Mouse (Mus musculus): Measurements from ENCODE around the gene Jdp2. TPM values are rescaled to one million over a fixed set of nuclear protein-coding genes. Genes with fewer than 3 reads are reported as not detected.
A peak's percentile ranks its signal among the peaks of the same experiment; 100 is the strongest.

Gene Jdp2
- polyA plus RNA-seq, 1 experiment from 2014 or later: 0.27 TPM

DNA sequence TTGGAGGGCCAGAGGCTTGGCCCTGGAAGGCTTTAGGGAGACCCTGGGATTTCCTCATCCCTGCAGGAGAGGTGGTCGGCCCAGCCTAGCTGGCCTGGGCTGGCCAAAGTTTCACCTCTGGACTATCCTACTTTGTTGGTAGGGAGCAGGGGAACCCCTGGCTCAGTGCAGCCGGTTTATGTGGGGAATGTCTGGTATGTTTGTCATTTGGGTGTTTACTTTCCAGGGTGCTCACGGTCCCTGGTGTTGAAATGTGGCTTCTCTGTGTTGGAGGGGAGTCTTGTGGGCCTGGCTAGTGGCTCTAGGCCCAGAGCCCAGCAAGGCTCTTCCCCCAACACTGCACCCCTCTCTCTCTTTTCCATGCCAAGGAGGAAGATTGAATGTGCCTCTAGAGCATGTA is 24.9 kb downstream of the Jdp2 start:
- 26% methylated on average over 3 of the region's 3 CpGs for WGBS
- H3K9me3 ChIP-seq (ENCODE audit: control insufficient read depth, low read length): no peaks in the 10 kb centered on the region
- H3K27ac ChIP-seq (ENCODE audit: low read length): 0 out of 2 replicates have a peak overlapping the region, but pooled peaks have one; percentile 15
- 0 out of 2 replicates have a peak, but pooled peaks have one; percentile 16 for ATAC-seq
- H3K36me3 ChIP-seq (ENCODE audit: control insufficient read depth, insufficient read depth, low read length): no peaks in the 10 kb centered on the region; the same call in 1 of the 2 replicates
- no peak overlapping the region for H3K4me3 ChIP-seq (ENCODE audit: low read length)
- peaks cover 8% of the 10 kb centered on the region; the same call in 1 of the 2 replicates for H3K4me1 ChIP-seq (ENCODE audit: control insufficient read depth, insufficient read depth, low read length)
- H3K27me3 ChIP-seq (replicated peaks; ENCODE audit: control insufficient read depth, insufficient read depth, low read length): no peaks in the 10 kb centered on the region
- no peak overlapping the region for H3K4me2 ChIP-seq (ENCODE audit: low read depth, low read length)
- H3K9ac ChIP-seq (ENCODE audit: low read depth, low read length): no peak overlapping the region

- Histone ChIP-seq H3K4me2 (ENCODE audit: low read depth, low read length) (no peak overlapping the region), H3K9me3 (ENCODE audit: control insufficient read depth, low read length) (no peaks in the 10 kb centered on the region), H3K9ac (ENCODE audit: low read depth, low read length) (no peak overlapping the region), H3K27ac (ENCODE audit: low read length) (no peak overlapping the region), H3K36me3 (ENCODE audit: control insufficient read depth, insufficient read depth, low read length) (no peaks in the 10 kb centered on the region; the same call in 1 of the 2 replicates), H3K4me3 (ENCODE audit: low read length) (no peak overlapping the region), H3K4me1 (ENCODE audit: control insufficient read depth, insufficient read depth, low read length) (peaks cover 8% of the 10 kb centered on the region; the same call in 1 of the 2 replicates), H3K27me3 (replicated peaks; ENCODE audit: control insufficient read depth, insufficient read depth, low read length) (no peaks in the 10 kb centered on the region)
- peak; percentile 57 for ATAC-seq
- WGBS: 71% methylated on average over 7 of the region's 7 CpGs
Observed at GRCm38 (mm10) chr12:85624652-85625051, 25.8 kb downstream of the Jdp2 start.

- no peak overlapping the region for H3K4me2 ChIP-seq (ENCODE audit: low read depth, low read length)
- ATAC-seq: no peak
- no peak overlapping the region for H3K27ac ChIP-seq (ENCODE audit: low read length)
- no peaks in the 10 kb centered on the region for H3K27me3 ChIP-seq (replicated peaks; ENCODE audit: control insufficient read depth, insufficient read depth, low read length)
- no peaks in the 10 kb centered on the region for H3K9me3 ChIP-seq (ENCODE audit: control insufficient read depth, low read length)
- H3K4me3 ChIP-seq (ENCODE audit: low read length): no peak overlapping the region
- WGBS: 57% methylated on average over 5 of the region's 5 CpGs
- H3K36me3 ChIP-seq (ENCODE audit: control insufficient read depth, insufficient read depth, low read length): no peaks in the 10 kb centered on the region; the same call in 1 of the 2 replicates
- H3K9ac ChIP-seq (ENCODE audit: low read depth, low read length): no peak overlapping the region
- H3K4me1 ChIP-seq (ENCODE audit: control insufficient read depth, insufficient read depth, low read length): peaks cover 8% of the 10 kb centered on the region; the same call in 1 of the 2 replicates
Observed at GRCm38 (mm10) chr12:85625852-85626251, 27.0 kb downstream of the Jdp2 start.

- H3K27me3 ChIP-seq (replicated peaks; ENCODE audit: control insufficient read depth, insufficient read depth, low read length): no peaks in the 10 kb centered on the region
- H3K4me2 ChIP-seq (ENCODE audit: low read depth, low read length): no peak overlapping the region
- H3K27ac ChIP-seq (ENCODE audit: low read length): no peak overlapping the region
- H3K4me3 ChIP-seq (ENCODE audit: low read length): no peak overlapping the region
- no peaks in the 10 kb centered on the region for H3K9me3 ChIP-seq (ENCODE audit: control insufficient read depth, low read length)
- no peaks in the 10 kb centered on the region for H3K4me1 ChIP-seq (ENCODE audit: control insufficient read depth, insufficient read depth, low read length)
- 70% methylated on average over 21 of the region's 21 CpGs for WGBS
- no peak for ATAC-seq
- H3K9ac ChIP-seq (ENCODE audit: low read depth, low read length): no peak overlapping the region
- no peaks in the 10 kb centered on the region for H3K36me3 ChIP-seq (ENCODE audit: control insufficient read depth, insufficient read depth, low read length)
Observed at GRCm38 (mm10) chr12:85629661-85630481, 31.0 kb downstream of the Jdp2 start.

- H3K4me2 ChIP-seq (ENCODE audit: low read depth, low read length): no peak overlapping the region
- H3K27ac ChIP-seq (ENCODE audit: low read length): no peak overlapping the region
- H3K27me3 ChIP-seq (replicated peaks; ENCODE audit: control insufficient read depth, insufficient read depth, low read length): no peaks in the 10 kb centered on the region
- no peaks in the 10 kb centered on the region for H3K4me1 ChIP-seq (ENCODE audit: control insufficient read depth, insufficient read depth, low read length)
- H3K9ac ChIP-seq (ENCODE audit: low read depth, low read length): no peak overlapping the region
- H3K9me3 ChIP-seq (ENCODE audit: control insufficient read depth, low read length): no peaks in the 10 kb centered on the region
- no peaks in the 10 kb centered on the region for H3K36me3 ChIP-seq (ENCODE audit: control insufficient read depth, insufficient read depth, low read length)
- WGBS: 66% methylated on average over 4 of the region's 4 CpGs
- no peak for ATAC-seq
- no peak overlapping the region for H3K4me3 ChIP-seq (ENCODE audit: low read length)
Observed at GRCm38 (mm10) chr12:85631196-85631595, 32.4 kb downstream of the Jdp2 start.

- WGBS: 92% methylated on average over 10 of the region's 10 CpGs
- Histone ChIP-seq H3K36me3 (ENCODE audit: control insufficient read depth, insufficient read depth, low read length) (no peaks in the 10 kb centered on the region), H3K9me3 (ENCODE audit: control insufficient read depth, low read length) (no peaks in the 10 kb centered on the region), H3K27ac (ENCODE audit: low read length) (no peak overlapping the region), H3K4me3 (ENCODE audit: low read length) (no peak overlapping the region), H3K4me2 (ENCODE audit: low read depth, low read length) (no peak overlapping the region), H3K9ac (ENCODE audit: low read depth, low read length) (no peak overlapping the region), H3K27me3 (replicated peaks; ENCODE audit: control insufficient read depth, insufficient read depth, low read length) (no peaks in the 10 kb centered on the region), H3K4me1 (ENCODE audit: control insufficient read depth, insufficient read depth, low read length) (no peaks in the 10 kb centered on the region)
- no peak for ATAC-seq
Observed at GRCm38 (mm10) chr12:85632321-85632720, 33.5 kb downstream of the Jdp2 start.

GRCm38 (mm10) chr12:85637932-85638331 is 39.1 kb downstream of the Jdp2 start:
- H3K27me3 ChIP-seq (replicated peaks; ENCODE audit: control insufficient read depth, insufficient read depth, low read length): no peaks in the 10 kb centered on the region
- peaks cover 15% of the 10 kb centered on the region for H3K4me1 ChIP-seq (ENCODE audit: control insufficient read depth, insufficient read depth, low read length)
- H3K27ac ChIP-seq (ENCODE audit: low read length): no peak overlapping the region
- 70% methylated on average over 9 of the region's 9 CpGs for WGBS
- no peak overlapping the region for H3K4me2 ChIP-seq (ENCODE audit: low read depth, low read length)
- no peak for ATAC-seq
- no peak overlapping the region for H3K4me3 ChIP-seq (ENCODE audit: low read length)
- no peaks in the 10 kb centered on the region for H3K9me3 ChIP-seq (ENCODE audit: control insufficient read depth, low read length)
- H3K9ac ChIP-seq (ENCODE audit: low read depth, low read length): no peak overlapping the region
- H3K36me3 ChIP-seq (ENCODE audit: control insufficient read depth, insufficient read depth, low read length): no peaks in the 10 kb centered on the region

GRCm38 (mm10) chr12:85638541-85639325 is 39.9 kb downstream of the Jdp2 start:
- Histone ChIP-seq H3K9me3 (ENCODE audit: control insufficient read depth, low read length) (no peaks in the 10 kb centered on the region), H3K27me3 (replicated peaks; ENCODE audit: control insufficient read depth, insufficient read depth, low read length) (no peaks in the 10 kb centered on the region), H3K4me2 (ENCODE audit: low read depth, low read length) (no peak overlapping the region), H3K4me1 (ENCODE audit: control insufficient read depth, insufficient read depth, low read length) (peaks cover 15% of the 10 kb centered on the region), H3K9ac (ENCODE audit: low read depth, low read length) (no peak overlapping the region), H3K36me3 (ENCODE audit: control insufficient read depth, insufficient read depth, low read length) (no peaks in the 10 kb centered on the region), H3K4me3 (ENCODE audit: low read length) (no peak overlapping the region), H3K27ac (ENCODE audit: low read length) (0 out of 2 replicates have a peak overlapping the region, but pooled peaks have one; percentile 7)
- 69% methylated on average over 20 of the region's 20 CpGs for WGBS
- ATAC-seq: peak; percentile 19; the same call in 1 of the 2 replicates

DNA sequence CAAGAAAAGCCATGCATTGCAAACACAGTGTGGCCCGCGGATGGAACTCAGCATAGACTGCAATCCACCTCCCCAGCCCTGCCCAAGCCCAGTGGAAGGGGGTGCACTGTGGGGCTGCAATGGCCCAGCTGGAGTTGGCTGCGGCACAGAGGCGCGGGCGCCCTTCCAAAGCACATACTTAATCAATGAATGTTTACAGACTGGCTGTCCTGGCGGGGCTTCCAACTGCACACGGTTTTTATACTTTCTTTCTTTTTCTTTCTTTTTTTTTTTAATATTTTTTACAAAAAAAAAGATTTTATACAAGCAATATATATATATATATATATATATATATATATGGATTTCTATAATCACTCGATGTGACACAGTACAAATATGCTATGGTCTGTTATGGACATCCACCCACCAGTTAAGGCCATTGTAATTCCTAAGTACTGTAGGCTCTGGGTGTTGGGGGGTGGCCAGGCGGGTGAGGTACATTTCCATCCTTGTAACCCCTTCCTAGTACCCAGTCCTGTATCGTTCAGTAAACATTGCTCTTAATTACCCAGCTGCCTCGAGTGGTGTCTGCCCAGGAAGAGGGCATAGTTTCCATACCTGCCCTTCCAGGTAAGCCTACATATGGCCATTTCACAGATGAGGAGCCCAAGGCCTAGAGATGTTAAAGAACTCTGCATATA is 40.6 kb downstream of the Jdp2 start:
- Histone ChIP-seq H3K9me3 (ENCODE audit: control insufficient read depth, low read length) (no peaks in the 10 kb centered on the region), H3K27me3 (replicated peaks; ENCODE audit: control insufficient read depth, insufficient read depth, low read length) (no peaks in the 10 kb centered on the region), H3K9ac (ENCODE audit: low read depth, low read length) (no peak overlapping the region), H3K4me1 (ENCODE audit: control insufficient read depth, insufficient read depth, low read length) (peaks cover 15% of the 10 kb centered on the region), H3K4me2 (ENCODE audit: low read depth, low read length) (no peak overlapping the region), H3K36me3 (ENCODE audit: control insufficient read depth, insufficient read depth, low read length) (no peaks in the 10 kb centered on the region), H3K4me3 (ENCODE audit: low read length) (no peak overlapping the region), H3K27ac (ENCODE audit: low read length) (0 out of 2 replicates have a peak overlapping the region, but pooled peaks have one; percentile 7)
- peak; percentile 79 for ATAC-seq
- WGBS: 45% methylated on average over 12 of the region's 12 CpGs

All from intestine, embryonic 16.5 days (tissue).